Mouse (Mus musculus): ENCODE results near the gene Vash1. TPM values are rescaled to one million over a fixed set of nuclear protein-coding genes. Genes with fewer than 3 reads are reported as not detected.

The Vash1 gene
- 10 to 100 TPM; 36.8 to 37.8 TPM for total RNA-seq (2021)
- long read RNA-seq, partial matches to known transcripts = 0 of 3 reads
- long read RNA-seq, other reads (novel, unspliced or antisense) = 2 of 3 reads

- peak; percentile 62 to 78 for DNase-seq (ENCODE audit: low spot score in 2 of 2)
These were observed at the start of gene Vash1 for GRCm38 (mm10) chr12:86678591-86679545. Vash1 (plus strand) TSS chr12:86678700.

GRCm38 (mm10) chr12:86628783-86629172 lies 49.7 kb upstream of the Vash1 start:
- DNase-seq (ENCODE audit: low spot score in 2 of 2) = no peak

- DNase-seq (ENCODE audit: low spot score in 2 of 2) = peak in 1 of 2 experiments; percentile 73
These were observed 36.7 kb upstream of the Vash1 start for GRCm38 (mm10) chr12:86641763-86642162.

GRCm38 (mm10) chr12:86644512-86645273 lies 33.8 kb upstream of the Vash1 start:
- peak in 1 of 2 experiments; percentile 43 for DNase-seq (ENCODE audit: low spot score in 2 of 2)

GRCm38 (mm10) chr12:86645494-86645893 lies 33.0 kb upstream of the Vash1 start:
- DNase-seq (ENCODE audit: low spot score in 2 of 2) = no peak

- no peak for DNase-seq (ENCODE audit: low spot score in 2 of 2)
These were observed 31.7 kb upstream of the Vash1 start for GRCm38 (mm10) chr12:86646831-86647230.

GRCm38 (mm10) chr12:86647279-86647678 lies 31.2 kb upstream of the Vash1 start:
- DNase-seq (ENCODE audit: low spot score in 2 of 2) = no peak

- no peak for DNase-seq (ENCODE audit: low spot score in 2 of 2)
These were observed 30.8 kb upstream of the Vash1 start for GRCm38 (mm10) chr12:86647736-86648135.

GRCm38 (mm10) chr12:86648489-86648888 lies 30.0 kb upstream of the Vash1 start:
- DNase-seq (ENCODE audit: low spot score in 2 of 2) = no peak

- DNase-seq (ENCODE audit: low spot score in 2 of 2) = peak in 1 of 2 experiments; percentile 78
These were observed 27.1 kb upstream of the Vash1 start for GRCm38 (mm10) chr12:86651301-86651860.

GRCm38 (mm10) chr12:86652570-86653041 lies 25.9 kb upstream of the Vash1 start:
- DNase-seq (ENCODE audit: low spot score in 2 of 2) = peak; percentile 49 to 81

GRCm38 (mm10) chr12:86659447-86659968 lies 19.0 kb upstream of the Vash1 start:
- DNase-seq (ENCODE audit: low spot score in 2 of 2) = peak; percentile 51 to 72

- DNase-seq (ENCODE audit: low spot score in 2 of 2) = no peak
These were observed 18.0 kb upstream of the Vash1 start for GRCm38 (mm10) chr12:86660466-86660865.

GRCm38 (mm10) chr12:86665656-86666055 lies 12.8 kb upstream of the Vash1 start:
- peak in 1 of 2 experiments; percentile 26 for DNase-seq (ENCODE audit: low spot score in 2 of 2)

- DNase-seq (ENCODE audit: low spot score in 2 of 2) = peak; percentile 76 to 94
These were observed 10.1 kb upstream of the Vash1 start for GRCm38 (mm10) chr12:86668404-86668803.

- no peak for DNase-seq (ENCODE audit: low spot score in 2 of 2)
These were observed 6.4 kb upstream of the Vash1 start for GRCm38 (mm10) chr12:86672105-86672504.

GRCm38 (mm10) chr12:86672507-86672906 lies 6.0 kb upstream of the Vash1 start:
- no peak for DNase-seq (ENCODE audit: low spot score in 2 of 2)

GRCm38 (mm10) chr12:86679546-86679930 lies 1.0 kb downstream of the Vash1 start:
- DNase-seq (ENCODE audit: low spot score in 2 of 2) = no peak

GRCm38 (mm10) chr12:86679991-86680491 lies 1.5 kb downstream of the Vash1 start:
- DNase-seq (ENCODE audit: low spot score in 2 of 2) = no peak

- no peak for DNase-seq (ENCODE audit: low spot score in 2 of 2)
These were observed 2.2 kb downstream of the Vash1 start for GRCm38 (mm10) chr12:86680591-86681193.

All from layer of hippocampus, adult 18-20 months (tissue).